Mouse (Mus musculus) forebrain, embryonic 14.5 days (tissue): ENCODE results near the gene Uchl1. TPM values are rescaled to one million over a fixed set of nuclear protein-coding genes. Genes with fewer than 3 reads are reported as not detected.

Experiments used
- ATAC-seq: fragments of 200-750 bp; cut with Nextera tagmentation; 2 replicates; pipeline ENCODE4 v1.8.0; 2017; ENCODE audit warnings: mild to moderate bottlenecking, moderate library complexity
- DNase-seq: peaks from one replicate; pipeline ENCODE4 v3.0.0-alpha.2; 2015; ENCODE audit warnings: low spot score
- H3K27ac ChIP-seq: fragments of 300-500 bp; sonication (generic); 2 replicates; pipeline ENCODE4 v1.5.1; 2014; ENCODE audit warnings: low read depth, mild to moderate bottlenecking, control low read depth, low read length, moderate library complexity
- H3K27me3 ChIP-seq: fragments of 300-500 bp; sonication (generic); replicated peaks from 2 replicates; pipeline ENCODE4 v1.6.1; 2014; ENCODE audit warnings: low read length, control low read depth, mixed read lengths; ENCODE audit not compliant: control insufficient read depth, insufficient read depth
- H3K36me3 ChIP-seq: fragments of 300-500 bp; sonication (generic); 2 replicates; pipeline ENCODE4 v1.6.1; 2014; ENCODE audit warnings: low read length, control low read depth; ENCODE audit not compliant: control insufficient read depth, insufficient read depth
- H3K4me1 ChIP-seq: fragments of 300-500 bp; sonication (generic); 2 replicates; pipeline ENCODE4 v1.6.1; 2014; ENCODE audit warnings: antibody characterized with exemption, low read length, control low read depth; ENCODE audit not compliant: control insufficient read depth, insufficient read depth
- H3K4me2 ChIP-seq: fragments of 300-500 bp; sonication (generic); 2 replicates; pipeline ENCODE4 v1.6.1; 2014; ENCODE audit warnings: mild to moderate bottlenecking, control low read depth, low read length
- H3K4me3 ChIP-seq: fragments of 300-500 bp; sonication (generic); 2 replicates; pipeline ENCODE4 v1.5.1; 2014; ENCODE audit warnings: low read depth, low read length, control low read depth
- H3K9ac ChIP-seq: fragments of 300-500 bp; sonication (generic); 2 replicates; pipeline ENCODE4 v1.6.1; 2014; ENCODE audit warnings: mild to moderate bottlenecking, low read length, control low read depth, moderate library complexity
- H3K9me3 ChIP-seq: fragments of 300-500 bp; sonication (generic); replicated peaks from 2 replicates; pipeline ENCODE4 v1.6.1; 2016; ENCODE audit warnings: low read length, control low read depth, mixed read lengths; ENCODE audit not compliant: control insufficient read depth
- WGBS: fragments of 180-500 bp; shearing (Covaris S2); extraction: QIAGEN DNeasy Blood & Tissue Kit; methylation state at CpG from one replicate; pipeline ENCODE4 v1.1.7; 2014; 5-methylcytosine and 5-hydroxymethylcytosine counted together
- polyA plus RNA-seq: library from polyadenylated mRNA; unstranded; fragments of >200 nt; fragmentation: Nextera tagmentation; extraction: Ambion mirVana; gene quantifications from 2 replicates; pipeline ENCODE4 v1.2.1, GENCODE M21; 2014

The Uchl1 gene
- polyA plus RNA-seq, 1 experiment from 2014 or later = 1,206 TPM

- no peaks in the 10 kb centered on the region for H3K27me3 ChIP-seq
- H3K9ac ChIP-seq = no peak overlapping the region
- 61% methylated on average over 3 of the region's 3 CpGs for WGBS
- H3K4me1 ChIP-seq = no peaks in the 10 kb centered on the region
- ATAC-seq = no peak
- no peak overlapping the region for H3K27ac ChIP-seq
- H3K36me3 ChIP-seq = no peaks in the 10 kb centered on the region
- H3K4me2 ChIP-seq = no peak overlapping the region
- H3K9me3 ChIP-seq = no peaks in the 10 kb centered on the region
- no peak overlapping the region for H3K4me3 ChIP-seq
- DNase-seq = no peak
Measured at GRCm38 (mm10) chr5:66718413-66718812, 42.5 kb downstream of the Uchl1 start.

- ATAC-seq = no peak
- H3K36me3 ChIP-seq = no peaks in the 10 kb centered on the region
- no peaks in the 10 kb centered on the region for H3K4me1 ChIP-seq
- no peak overlapping the region for H3K4me3 ChIP-seq
- no peak overlapping the region for H3K27ac ChIP-seq
- 78% methylated on average over 7 of the region's 7 CpGs for WGBS
- no peaks in the 10 kb centered on the region for H3K9me3 ChIP-seq
- no peak overlapping the region for H3K9ac ChIP-seq
- H3K4me2 ChIP-seq = no peak overlapping the region
- DNase-seq = no peak
- no peaks in the 10 kb centered on the region for H3K27me3 ChIP-seq
Measured at GRCm38 (mm10) chr5:66718880-66719279, 43.0 kb downstream of the Uchl1 start.

GRCm38 (mm10) chr5:66720921-66721320 lies 45.0 kb downstream of the Uchl1 start:
- no peaks in the 10 kb centered on the region for H3K9me3 ChIP-seq
- no peaks in the 10 kb centered on the region for H3K4me1 ChIP-seq
- ATAC-seq (no peak), DNase-seq (no peak)
- no peak overlapping the region for H3K4me3 ChIP-seq
- 6% methylated on average over 5 of the region's 5 CpGs for WGBS
- no peak overlapping the region for H3K4me2 ChIP-seq
- no peaks in the 10 kb centered on the region for H3K36me3 ChIP-seq
- no peak overlapping the region for H3K27ac ChIP-seq
- no peaks in the 10 kb centered on the region for H3K27me3 ChIP-seq
- H3K9ac ChIP-seq = no peak overlapping the region

GRCm38 (mm10) chr5:66722586-66722985 lies 46.7 kb downstream of the Uchl1 start:
- Histone ChIP-seq H3K4me3 (no peak overlapping the region), H3K9ac (no peak overlapping the region), H3K36me3 (no peaks in the 10 kb centered on the region), H3K27me3 (no peaks in the 10 kb centered on the region), H3K4me2 (no peak overlapping the region), H3K4me1 (no peaks in the 10 kb centered on the region), H3K9me3 (no peaks in the 10 kb centered on the region), H3K27ac (no peak overlapping the region)
- 84% methylated on average over 9 of the region's 9 CpGs for WGBS
- no peak for ATAC-seq
- no peak for DNase-seq

- H3K9me3 ChIP-seq = no peaks in the 10 kb centered on the region
- ATAC-seq (no peak), DNase-seq (no peak)
- no peak overlapping the region for H3K27ac ChIP-seq
- H3K36me3 ChIP-seq = no peaks in the 10 kb centered on the region
- H3K9ac ChIP-seq = no peak overlapping the region
- H3K4me1 ChIP-seq = no peaks in the 10 kb centered on the region
- no peak overlapping the region for H3K4me3 ChIP-seq
- no peaks in the 10 kb centered on the region for H3K27me3 ChIP-seq
- H3K4me2 ChIP-seq = no peak overlapping the region
- WGBS = 56% methylated on average over 4 of the region's 4 CpGs
Measured at GRCm38 (mm10) chr5:66723037-66723436, 47.1 kb downstream of the Uchl1 start.

- H3K4me3 ChIP-seq = no peak overlapping the region
- H3K9me3 ChIP-seq = no peaks in the 10 kb centered on the region
- no peak overlapping the region for H3K9ac ChIP-seq
- H3K4me2 ChIP-seq = no peak overlapping the region
- 87% methylated on average over 3 of the region's 3 CpGs for WGBS
- no peaks in the 10 kb centered on the region for H3K36me3 ChIP-seq
- no peak for ATAC-seq
- no peaks in the 10 kb centered on the region for H3K4me1 ChIP-seq
- no peaks in the 10 kb centered on the region for H3K27me3 ChIP-seq
- H3K27ac ChIP-seq = no peak overlapping the region
- DNase-seq = no peak
Measured at GRCm38 (mm10) chr5:66723626-66724025, 47.7 kb downstream of the Uchl1 start.

- no peak for ATAC-seq
- Histone ChIP-seq H3K9ac (no peak overlapping the region), H3K4me3 (no peak overlapping the region), H3K4me2 (no peak overlapping the region), H3K36me3 (no peaks in the 10 kb centered on the region), H3K27ac (no peak overlapping the region), H3K4me1 (no peaks in the 10 kb centered on the region), H3K9me3 (no peaks in the 10 kb centered on the region), H3K27me3 (no peaks in the 10 kb centered on the region)
- no peak for DNase-seq
- WGBS = 92% methylated on average over 4 of the region's 4 CpGs
Measured at GRCm38 (mm10) chr5:66729306-66729705, 53.4 kb downstream of the Uchl1 start.

GRCm38 (mm10) chr5:66730621-66731301 lies 54.9 kb downstream of the Uchl1 start:
- Histone ChIP-seq H3K36me3 (no peaks in the 10 kb centered on the region), H3K4me1 (no peaks in the 10 kb centered on the region), H3K27ac (no peak overlapping the region), H3K4me2 (no peak overlapping the region), H3K9me3 (no peaks in the 10 kb centered on the region), H3K9ac (no peak overlapping the region), H3K27me3 (no peaks in the 10 kb centered on the region), H3K4me3 (no peak overlapping the region)
- WGBS = 32% methylated on average over 11 of the region's 11 CpGs
- DNase-seq (peak; percentile 97), ATAC-seq (peak; percentile 95)

- no peaks in the 10 kb centered on the region for H3K4me1 ChIP-seq
- H3K9me3 ChIP-seq = no peaks in the 10 kb centered on the region
- H3K9ac ChIP-seq = no peak overlapping the region
- ATAC-seq (peak; percentile 28; the same call in 1 of the 2 replicates), DNase-seq (no peak)
- no peak overlapping the region for H3K27ac ChIP-seq
- H3K4me2 ChIP-seq = no peak overlapping the region
- 24% methylated on average over 1 of the region's 1 CpGs for WGBS
- no peaks in the 10 kb centered on the region for H3K27me3 ChIP-seq
- H3K4me3 ChIP-seq = no peak overlapping the region
- no peaks in the 10 kb centered on the region for H3K36me3 ChIP-seq
Measured at GRCm38 (mm10) chr5:66731302-66731697, 55.4 kb downstream of the Uchl1 start.
